Mouse (Mus musculus) spleen, adult 2 months (tissue): Measurements from ENCODE around the gene Npsr1.

ENCODE experiments used
- CTCF ChIP-seq: fragments of 200-500 bp; IDR thresholded peaks from 2 replicates; pipeline ENCODE4 v1.5.1; 2011; ENCODE audit warnings: mild to moderate bottlenecking, inconsistent platforms; ENCODE audit not compliant: insufficient read depth, insufficient read length, insufficient replicate concordance; ENCODE audit errors: extremely low read depth
- POLR2A ChIP-seq: fragments of 200-500 bp; IDR thresholded peaks from 2 replicates; pipeline ENCODE4 v1.6.1; 2011; ENCODE audit warnings: low read depth, low read length, inconsistent platforms

DNA sequence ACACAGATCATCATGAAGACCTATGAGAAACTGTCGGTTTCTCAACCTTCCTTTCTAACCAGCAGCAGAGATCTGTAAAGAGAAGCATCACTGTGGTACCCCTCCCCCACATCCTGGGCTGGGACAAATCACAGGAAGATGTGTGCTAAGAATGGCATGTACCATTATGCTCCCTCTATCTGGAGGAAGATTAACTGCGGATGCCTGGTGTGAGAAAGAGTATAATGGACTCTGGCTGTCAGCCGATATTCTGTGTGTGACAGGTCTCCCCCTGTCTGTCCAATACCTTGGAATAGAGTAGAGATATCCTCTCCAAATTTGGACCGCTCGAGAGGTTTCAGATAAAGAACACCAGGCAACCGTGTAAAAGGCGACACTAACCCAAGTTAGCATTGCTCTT lies 83.1 kb downstream of the Npsr1 start:
- no peak for TF ChIP-seq POLR2A
- TF ChIP-seq CTCF = no peak
